Mouse (Mus musculus): ENCODE results near the gene Card19. TPM values are rescaled to one million over a fixed set of nuclear protein-coding genes. Genes with fewer than 3 reads are reported as not detected.
A peak's percentile ranks its signal among the peaks of the same experiment; 100 is the strongest.

Gene Card19
- polyA plus RNA-seq, 1 experiment from 2014 or later, result 32.3 TPM

- Histone ChIP-seq H3K9me3 (ENCODE audit: low read length) (no peaks in the 10 kb centered on the region), H3K4me1 (ENCODE audit: insufficient read depth) (peaks cover 18% of the 10 kb centered on the region), H3K9ac (replicated peaks) (no peak overlapping the region), H3K4me3 (ENCODE audit: low read depth, low read length) (no peak overlapping the region), H3K36me3 (replicated peaks; ENCODE audit: insufficient read depth, low read length) (no peaks in the 10 kb centered on the region), H3K27ac (ENCODE audit: low read depth) (peak overlapping the region; percentile 46), H3K4me2 (ENCODE audit: low read depth, low read length) (no peak overlapping the region), H3K27me3 (ENCODE audit: insufficient read depth, low read length) (peaks cover 21% of the 10 kb centered on the region)
- ATAC-seq (0 out of 2 replicates have a peak, but pooled peaks have one; percentile 16), DNase-seq (no peak)
- TF ChIP-seq EP300 (IDR thresholded peaks at IDR 0.05; ENCODE audit: low read depth) (no peak), CTCF (IDR thresholded peaks at IDR 0.05; ENCODE audit: low read depth) (no peak)
- WGBS (ENCODE audit: insufficient replicate concordance), result 52% methylated on average over 4 of the region's 4 CpGs
Measured at GRCm38 (mm10) chr13:49250716-49251517, 35.1 kb upstream of the Card19 start.

GRCm38 (mm10) chr13:49249634-49250033, 33.8 kb upstream of the Card19 start:
- no peak for ATAC-seq
- TF ChIP-seq CTCF (IDR thresholded peaks at IDR 0.05; ENCODE audit: low read depth) (no peak), EP300 (IDR thresholded peaks at IDR 0.05; ENCODE audit: low read depth) (no peak)
- WGBS (ENCODE audit: insufficient replicate concordance), result 68% methylated on average over 2 of the region's 2 CpGs
- Histone ChIP-seq H3K9me3 (ENCODE audit: low read length) (no peaks in the 10 kb centered on the region), H3K4me3 (ENCODE audit: low read depth, low read length) (no peak overlapping the region), H3K4me2 (ENCODE audit: low read depth, low read length) (no peak overlapping the region), H3K9ac (replicated peaks) (no peak overlapping the region), H3K27me3 (ENCODE audit: insufficient read depth, low read length) (peaks cover 23% of the 10 kb centered on the region), H3K27ac (ENCODE audit: low read depth) (no peak overlapping the region), H3K36me3 (replicated peaks; ENCODE audit: insufficient read depth, low read length) (no peaks in the 10 kb centered on the region), H3K4me1 (ENCODE audit: insufficient read depth) (peaks cover 18% of the 10 kb centered on the region)
- DNase-seq, result no peak

GRCm38 (mm10) chr13:49248923-49249322, 33.1 kb upstream of the Card19 start:
- Histone ChIP-seq H3K4me2 (ENCODE audit: low read depth, low read length) (no peak overlapping the region), H3K36me3 (replicated peaks; ENCODE audit: insufficient read depth, low read length) (no peaks in the 10 kb centered on the region), H3K27ac (ENCODE audit: low read depth) (no peak overlapping the region), H3K4me1 (ENCODE audit: insufficient read depth) (peaks cover 18% of the 10 kb centered on the region), H3K9ac (replicated peaks) (no peak overlapping the region), H3K4me3 (ENCODE audit: low read depth, low read length) (no peak overlapping the region), H3K9me3 (ENCODE audit: low read length) (no peaks in the 10 kb centered on the region), H3K27me3 (ENCODE audit: insufficient read depth, low read length) (peaks cover 23% of the 10 kb centered on the region)
- 35% methylated on average over 3 of the region's 3 CpGs for whole genome bisulfite sequencing (ENCODE audit: insufficient replicate concordance)
- DNase-seq (no peak), ATAC-seq (no peak)
- no peak for TF ChIP-seq CTCF (IDR thresholded peaks at IDR 0.05; ENCODE audit: low read depth)
- TF ChIP-seq EP300 (IDR thresholded peaks at IDR 0.05; ENCODE audit: low read depth), result no peak

GRCm38 (mm10) chr13:49248467-49248862, 32.6 kb upstream of the Card19 start, which contains the start of gene Susd3:
Gene Susd3, minus strand, starts transcription at chr13:49248706.
- H3K27ac ChIP-seq (ENCODE audit: low read depth), result no peak within 1 kb of the TSS
- no peak for DNase-seq
- WGBS (ENCODE audit: insufficient replicate concordance), result 17% methylated on average over 8 of the region's 8 CpGs
- no peaks in the 10 kb centered on the region for H3K9me3 ChIP-seq (ENCODE audit: low read length)
- peaks cover 23% of the 10 kb centered on the region for H3K27me3 ChIP-seq (ENCODE audit: insufficient read depth, low read length)
- H3K36me3 ChIP-seq (replicated peaks; ENCODE audit: insufficient read depth, low read length), result no peaks in the 10 kb centered on the region
- peak within 1 kb of the TSS; percentile 88 for H3K4me2 ChIP-seq (ENCODE audit: low read depth, low read length)
- peak within 1 kb of the TSS; percentile 59 for H3K9ac ChIP-seq (replicated peaks)
- peaks cover 21% of the 10 kb centered on the region for H3K4me1 ChIP-seq (ENCODE audit: insufficient read depth)
- TF ChIP-seq CTCF (IDR thresholded peaks at IDR 0.05; ENCODE audit: low read depth), result no peak
- H3K4me3 ChIP-seq (ENCODE audit: low read depth, low read length), result peak within 1 kb of the TSS; percentile 49
- ATAC-seq, result no peak

- TF ChIP-seq CTCF (IDR thresholded peaks at IDR 0.05; ENCODE audit: low read depth) (no peak), EP300 (IDR thresholded peaks at IDR 0.05; ENCODE audit: low read depth) (no peak)
- Histone ChIP-seq H3K4me2 (ENCODE audit: low read depth, low read length) (peak overlapping the region; percentile 88), H3K4me3 (ENCODE audit: low read depth, low read length) (peak overlapping the region; percentile 49), H3K36me3 (replicated peaks; ENCODE audit: insufficient read depth, low read length) (no peaks in the 10 kb centered on the region), H3K9me3 (ENCODE audit: low read length) (no peaks in the 10 kb centered on the region), H3K27me3 (ENCODE audit: insufficient read depth, low read length) (peaks cover 23% of the 10 kb centered on the region), H3K27ac (ENCODE audit: low read depth) (no peak overlapping the region), H3K9ac (replicated peaks) (peak overlapping the region; percentile 59), H3K4me1 (ENCODE audit: insufficient read depth) (peaks cover 26% of the 10 kb centered on the region)
- ATAC-seq (peak; percentile 66), DNase-seq (peak; percentile 72)
- WGBS (ENCODE audit: insufficient replicate concordance), result under 1% methylated on average over 57 of the region's 58 CpGs
Measured at GRCm38 (mm10) chr13:49247740-49248466, 32.1 kb upstream of the Card19 start.

GRCm38 (mm10) chr13:49247232-49247739, 31.4 kb upstream of the Card19 start:
- WGBS (ENCODE audit: insufficient replicate concordance), result 18% methylated on average over 12 of the region's 12 CpGs
- Histone ChIP-seq H3K27me3 (ENCODE audit: insufficient read depth, low read length) (peaks cover 23% of the 10 kb centered on the region), H3K36me3 (replicated peaks; ENCODE audit: insufficient read depth, low read length) (no peaks in the 10 kb centered on the region), H3K9me3 (ENCODE audit: low read length) (no peaks in the 10 kb centered on the region), H3K4me1 (ENCODE audit: insufficient read depth) (peaks cover 29% of the 10 kb centered on the region), H3K9ac (replicated peaks) (peak overlapping the region; percentile 59), H3K4me3 (ENCODE audit: low read depth, low read length) (peak overlapping the region; percentile 49), H3K4me2 (ENCODE audit: low read depth, low read length) (peak overlapping the region; percentile 88), H3K27ac (ENCODE audit: low read depth) (no peak overlapping the region)
- DNase-seq (no peak), ATAC-seq (no peak)
- TF ChIP-seq CTCF (IDR thresholded peaks at IDR 0.05; ENCODE audit: low read depth) (no peak), EP300 (IDR thresholded peaks at IDR 0.05; ENCODE audit: low read depth) (no peak)
